ENCODE assay signal across 22 mouse cellular contexts in the genomic region with DNA sequence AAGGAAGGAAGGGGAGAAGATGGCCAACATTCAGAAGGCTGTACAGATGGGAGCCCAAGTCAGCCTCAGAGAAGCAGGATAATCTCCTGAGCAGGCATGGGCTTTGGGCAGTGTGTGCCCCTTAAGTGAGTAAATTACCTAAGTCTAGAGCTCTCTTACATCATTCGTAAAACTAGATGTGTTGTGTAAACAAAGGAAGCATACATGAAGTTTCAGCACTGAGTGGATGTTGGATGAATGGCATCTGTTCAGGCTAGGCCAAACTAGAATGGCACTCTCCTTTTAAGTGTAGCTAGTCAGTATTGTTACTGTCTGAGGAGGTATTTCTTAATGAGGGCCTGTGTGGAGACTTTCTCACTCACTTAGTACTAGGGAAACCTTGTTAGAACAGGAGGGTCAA.
DNase-seq lines count a peak whose midpoint lies in the region; ATAC-seq and TF ChIP-seq lines count a peak whose summit lies in the region.
"Had no signal": no experiment of that assay in that cellular context is flagged by ENCODE, and none has a peak within 500 bp of the region (broad histone marks: within the 10 kb centered on the region; RNA-seq: fewer than 3 reads in every experiment).

No protein-coding gene starts in this region.

- peaks cover 2% of the 10 kb centered on the region; the same call in 1 of the 2 replicates for H3K36me3 ChIP-seq in liver, adult 2 months (ENCODE audit: control insufficient read depth, insufficient read depth, low read length)
- no peaks in the 10 kb centered on the region for H3K36me3 ChIP-seq in liver, embryonic 16.5 days (ENCODE audit: control insufficient read depth, insufficient read depth)
- no peaks in the 10 kb centered on the region for H3K36me3 ChIP-seq in liver, embryonic 11.5 days (ENCODE audit: control insufficient read depth, insufficient read depth, low read length)
- H3K36me3 ChIP-seq in lung, embryonic 16.5 days (ENCODE audit: control insufficient read depth, insufficient read depth, low read length): no peaks in the 10 kb centered on the region
- H3K36me3 ChIP-seq in lung, postnatal 0 days (ENCODE audit: insufficient read depth, low read length): no peaks in the 10 kb centered on the region
- H3K36me3 ChIP-seq: G1E had no signal

- peak overlapping the region; percentile 51 for H3K27ac ChIP-seq in liver, adult 2 months (replicated peaks; ENCODE audit: insufficient read depth, low read depth, low read length)
- no peak overlapping the region for H3K27ac ChIP-seq in liver, embryonic 16.5 days (ENCODE audit: low read length)
- no peak overlapping the region for H3K27ac ChIP-seq in liver, embryonic 11.5 days (ENCODE audit: low read depth, low read length)
- H3K27ac ChIP-seq in lung, embryonic 16.5 days (ENCODE audit: low read length): no peak overlapping the region
- H3K27ac ChIP-seq in lung, postnatal 0 days (ENCODE audit: low read length): no peak overlapping the region

- H3K4me1 ChIP-seq in liver, adult 2 months (ENCODE audit: control insufficient read depth, insufficient read depth, low read length): peaks cover 37% of the 10 kb centered on the region
- H3K4me1 ChIP-seq in liver, embryonic 16.5 days (ENCODE audit: control insufficient read depth, low read depth, low read length): no peaks in the 10 kb centered on the region
- no peaks in the 10 kb centered on the region for H3K4me1 ChIP-seq in liver, embryonic 11.5 days (replicated peaks; ENCODE audit: control insufficient read depth, insufficient read depth, low read length)
- no peaks in the 10 kb centered on the region for H3K4me1 ChIP-seq in lung, embryonic 16.5 days (replicated peaks; ENCODE audit: control insufficient read depth, insufficient read depth, low read length)
- H3K4me1 ChIP-seq in lung, postnatal 0 days (ENCODE audit: insufficient read depth, low read depth, low read length): peaks cover 3% of the 10 kb centered on the region; the same call in 1 of the 2 replicates

- no peaks in the 10 kb centered on the region for H3K27me3 ChIP-seq in liver, adult 2 months (ENCODE audit: control insufficient read depth, insufficient read depth, low read length)
- H3K27me3 ChIP-seq in liver, embryonic 16.5 days (ENCODE audit: control insufficient read depth, insufficient read depth, low read depth, low read length): no peaks in the 10 kb centered on the region
- no peaks in the 10 kb centered on the region for H3K27me3 ChIP-seq in liver, embryonic 11.5 days (replicated peaks; ENCODE audit: control insufficient read depth, insufficient read depth, low read length)
- no peaks in the 10 kb centered on the region for H3K27me3 ChIP-seq in lung, embryonic 16.5 days (ENCODE audit: control insufficient read depth, insufficient read depth, low read depth, low read length)
- no peaks in the 10 kb centered on the region for H3K27me3 ChIP-seq in lung, postnatal 0 days (replicated peaks; ENCODE audit: insufficient read depth, low read length)
- H3K27me3 ChIP-seq: CH12.LX, Patski had no signal

- TF ChIP-seq POLR2A in liver, adult 2 months (IDR thresholded peaks at IDR 0.05; ENCODE audit: extremely low read depth, insufficient read depth, low read length): no peak

- TF ChIP-seq EP300 in lung, postnatal 0 days (IDR thresholded peaks at IDR 0.05): no peak

- no peak overlapping the region for H3K9ac ChIP-seq in liver, adult 2 months (ENCODE audit: low read depth, low read length)
- H3K9ac ChIP-seq in liver, embryonic 16.5 days (ENCODE audit: low read depth, low read length): no peak overlapping the region
- no peak overlapping the region for H3K9ac ChIP-seq in liver, embryonic 11.5 days (ENCODE audit: low read depth, low read length)
- no peak overlapping the region for H3K9ac ChIP-seq in lung, embryonic 16.5 days (ENCODE audit: low read length)
- H3K9ac ChIP-seq in lung, postnatal 0 days (replicated peaks; ENCODE audit: low read depth): no peak overlapping the region

- H3K4me2 ChIP-seq in liver, embryonic 16.5 days (ENCODE audit: low read depth, low read length): no peak overlapping the region
- no peak overlapping the region for H3K4me2 ChIP-seq in liver, embryonic 11.5 days
- H3K4me2 ChIP-seq in lung, embryonic 16.5 days (ENCODE audit: low read depth, low read length): no peak overlapping the region
- no peak overlapping the region for H3K4me2 ChIP-seq in lung, postnatal 0 days (replicated peaks; ENCODE audit: low read depth, low read length)

- peaks cover 19% of the 10 kb centered on the region; the same call in 1 of the 2 replicates for H3K79me2 ChIP-seq in liver, adult 2 months (ENCODE audit: control insufficient read depth, insufficient read depth, low read length)

- no peaks in the 10 kb centered on the region for H3K9me3 ChIP-seq in liver, embryonic 16.5 days (replicated peaks; ENCODE audit: control insufficient read depth, low read length)
- H3K9me3 ChIP-seq in liver, embryonic 11.5 days (ENCODE audit: control insufficient read depth, low read length): no peaks in the 10 kb centered on the region
- no peaks in the 10 kb centered on the region for H3K9me3 ChIP-seq in lung, embryonic 16.5 days (ENCODE audit: control insufficient read depth, low read length)
- H3K9me3 ChIP-seq in lung, postnatal 0 days (ENCODE audit: low read length): no peaks in the 10 kb centered on the region
- H3K9me3 ChIP-seq: G1E had no signal

- no peak overlapping the region for H3K4me3 ChIP-seq in liver, adult 2 months (ENCODE audit: insufficient read depth, low read depth, low read length)
- no peak overlapping the region for H3K4me3 ChIP-seq in liver, embryonic 16.5 days (ENCODE audit: low read depth, low read length)
- H3K4me3 ChIP-seq in liver, embryonic 11.5 days (ENCODE audit: low read depth, low read length): no peak overlapping the region
- no peak overlapping the region for H3K4me3 ChIP-seq in lung, embryonic 16.5 days (ENCODE audit: low read length)
- no peak overlapping the region for H3K4me3 ChIP-seq in lung, postnatal 0 days (ENCODE audit: low read depth, low read length)

- peak; percentile 54 for DNase-seq in liver, adult 2 months (ENCODE audit: extremely low read depth, low read depth, low spot score)
- DNase-seq in liver: no peak
- DNase-seq in liver, embryonic 11.5 days (ENCODE audit: low spot score): no peak
- no peak for DNase-seq in lung, postnatal 36 days
- peak; percentile 56 for DNase-seq in lung, postnatal 0 days (ENCODE audit: low spot score)
- no peak for DNase-seq in lung, postnatal 14 days
- DNase-seq: adrenal gland, adult 2 months; adrenal gland, adult 8-10 months; adrenal gland, postnatal 10 days; adrenal gland, postnatal 14 days; adrenal gland, postnatal 25 days; adrenal gland, postnatal 36 days; B cell, adult 2 months; cerebellum, adult 11 months; cerebellum, adult 11-12 months had no signal

- ATAC-seq in liver, embryonic 16.5 days (ENCODE audit: low read depth): 0 out of 2 replicates have a peak, but pooled peaks have one; percentile 21
- no peak for ATAC-seq in liver, embryonic 11.5 days (replicated peaks; ENCODE audit: low FRiP score)
- peak; percentile 41; the same call in 1 of the 2 replicates for ATAC-seq in lung, embryonic 16.5 days (ENCODE audit: low read depth)
- ATAC-seq in lung, postnatal 0 days: peak; percentile 67
- ATAC-seq: activated CD4-positive, CD25-positive, alpha-beta regulatory T cell, adult 4 months; CD4-positive, CD25-positive, alpha-beta regulatory T cell, adult 4 months; Patski had no signal

- WGBS in liver, adult 2 months: 19% methylated on average over 1 of the region's 1 CpGs
- 59% methylated on average over 1 of the region's 1 CpGs for WGBS in liver, embryonic 16.5 days (ENCODE audit: insufficient replicate concordance)
- WGBS in liver, embryonic 11.5 days: 69% methylated on average over 1 of the region's 1 CpGs
- WGBS in lung, embryonic 16.5 days: 9% methylated on average over 1 of the region's 1 CpGs
- WGBS in lung, postnatal 0 days: 12% methylated on average over 1 of the region's 1 CpGs

- TF ChIP-seq CTCF in liver, adult 2 months (IDR thresholded peaks at IDR 0.05; ENCODE audit: low read depth, low read length): no peak
- TF ChIP-seq CTCF in lung, postnatal 0 days (IDR thresholded peaks at IDR 0.05): no peak

Comparison
In these comparisons a context has a peak if more than half of its experiments do, and no peak if none do; other contexts are left out.
1. DNase-seq: peak in liver, adult 2 months (single experiment) and lung, postnatal 0 days (single experiment); none in liver (single experiment), liver, embryonic 11.5 days (single experiment), lung, postnatal 36 days (single experiment) and lung, postnatal 14 days (single experiment).